Mouse (Mus musculus) spleen, postnatal 4 days (tissue): ENCODE results near the gene Tnni1.
A peak's percentile ranks its signal among the peaks of the same experiment; 100 is the strongest.

Experiments
- DNase-seq, 2 experiments: peaks; one replicate each; pipeline ENCODE4 v3.0.0; 2022; ENCODE audit warnings: low spot score in 2 of 2

Tnni1 gene

GRCm38 (mm10) chr1:135810180-135810579 is 30.9 kb downstream of the Tnni1 start:
- DNase-seq: no peak

GRCm38 (mm10) chr1:135811016-135811646 is 31.9 kb downstream of the Tnni1 start:
- peak; percentile 77 to 95 for DNase-seq

GRCm38 (mm10) chr1:135812205-135812604 is 33.0 kb downstream of the Tnni1 start:
- DNase-seq: no peak

GRCm38 (mm10) chr1:135812618-135813017 is 33.4 kb downstream of the Tnni1 start:
- DNase-seq: no peak

GRCm38 (mm10) chr1:135813071-135813470 is 33.8 kb downstream of the Tnni1 start:
- DNase-seq: no peak

- no peak for DNase-seq
These were observed 34.6 kb downstream of the Tnni1 start for GRCm38 (mm10) chr1:135813687-135814395.

- no peak for DNase-seq
These were observed 35.3 kb downstream of the Tnni1 start for GRCm38 (mm10) chr1:135814531-135814930.

- DNase-seq: no peak
These were observed 38.4 kb downstream of the Tnni1 start for GRCm38 (mm10) chr1:135817595-135817994.

- no peak for DNase-seq
These were observed 39.4 kb downstream of the Tnni1 start, which contains the start of gene Lad1 for GRCm38 (mm10) chr1:135818481-135819086. Gene Lad1, plus strand, starts transcription at chr1:135818598.

- DNase-seq: no peak
These were observed 40.8 kb downstream of the Tnni1 start for GRCm38 (mm10) chr1:135820071-135820470.

GRCm38 (mm10) chr1:135820736-135821364 is 41.6 kb downstream of the Tnni1 start:
- no peak for DNase-seq

GRCm38 (mm10) chr1:135821780-135822179 is 42.5 kb downstream of the Tnni1 start:
- DNase-seq: no peak

GRCm38 (mm10) chr1:135828918-135829317 is 49.7 kb downstream of the Tnni1 start:
- DNase-seq: peak in 1 of 2 experiments; percentile 29

- no peak for DNase-seq
These were observed 55.1 kb downstream of the Tnni1 start for GRCm38 (mm10) chr1:135834206-135834859.

- no peak for DNase-seq
These were observed 55.7 kb downstream of the Tnni1 start for GRCm38 (mm10) chr1:135834983-135835382.

GRCm38 (mm10) chr1:135835716-135836483 is 56.7 kb downstream of the Tnni1 start, which contains the start of gene Tnnt2:
Gene Tnnt2, plus strand, starts transcription at chr1:135836354.
- DNase-seq: no peak

GRCm38 (mm10) chr1:135838626-135839025 is 59.4 kb downstream of the Tnni1 start:
- no peak for DNase-seq

- no peak for DNase-seq
These were observed 59.8 kb downstream of the Tnni1 start for GRCm38 (mm10) chr1:135839065-135839464.

GRCm38 (mm10) chr1:135840675-135841395 is 61.6 kb downstream of the Tnni1 start:
- no peak for DNase-seq

- DNase-seq: no peak
These were observed 64.5 kb downstream of the Tnni1 start for GRCm38 (mm10) chr1:135843519-135844262.
